Mouse (Mus musculus) heart, adult 2 months (tissue): ENCODE results near the gene Rnh1. TPM values are rescaled to one million over a fixed set of nuclear protein-coding genes. Genes with fewer than 3 reads are reported as not detected.

Experiments
- DNase-seq, 2 experiments: peaks; one replicate each; pipeline ENCODE4 v3.0.0; 2021
- H3K27ac ChIP-seq: fragments of 200-600 bp; 2 replicates; pipeline ENCODE4 v1.8.1; 2022
- H3K27me3 ChIP-seq: fragments of 200-500 bp; 2 replicates; pipeline ENCODE4 v1.6.1; 2012; ENCODE audit warnings: mild to moderate bottlenecking, low read length, inconsistent platforms, mixed read lengths; ENCODE audit not compliant: control insufficient read depth, insufficient read depth
- H3K36me3 ChIP-seq: fragments of 200-500 bp; 2 replicates; pipeline ENCODE4 v1.6.1; 2012; ENCODE audit warnings: low read length, inconsistent platforms; ENCODE audit not compliant: control insufficient read depth, insufficient read depth
- H3K4me1 ChIP-seq: fragments of 200-500 bp; 2 replicates; pipeline ENCODE4 v1.6.1; 2011; ENCODE audit warnings: low read length; ENCODE audit not compliant: control insufficient read depth, insufficient read depth
- H3K4me3 ChIP-seq: fragments of 200-600 bp; 2 replicates; pipeline ENCODE4 v1.8.1; 2022
- H3K79me2 ChIP-seq: fragments of 200-500 bp; replicated peaks from 2 replicates; pipeline ENCODE4 v1.6.1; 2012; ENCODE audit warnings: mild to moderate bottlenecking, inconsistent platforms, low read length, moderate library complexity, mixed read lengths; ENCODE audit not compliant: control insufficient read depth, insufficient read depth
- H3K9ac ChIP-seq: fragments of 200-500 bp; 2 replicates; pipeline ENCODE4 v1.6.1; 2012; ENCODE audit warnings: low read depth, mild to moderate bottlenecking, control low read depth, inconsistent platforms, low read length, mixed read lengths
- CTCF ChIP-seq: fragments of 200-600 bp; IDR thresholded peaks from 2 replicates; pipeline ENCODE4 v1.8.1; 2022; ENCODE audit warnings: antibody characterized with exemption, mild to moderate bottlenecking, moderate library complexity
- EP300 ChIP-seq: fragments of 200-500 bp; IDR thresholded peaks from 2 replicates; pipeline ENCODE4 v1.6.1; 2011; ENCODE audit warnings: low read depth, low read length, control low read depth; ENCODE audit not compliant: insufficient read depth
- POLR2A ChIP-seq: fragments of 200-500 bp; IDR thresholded peaks from 2 replicates; pipeline ENCODE4 v1.6.1; 2011; ENCODE audit warnings: mild to moderate bottlenecking, low read depth, low read length, control low read depth; ENCODE audit not compliant: insufficient read depth
- WGBS: fragments of 180-500 bp; shearing (Covaris S2); methylation state at CpG from one replicate; pipeline ENCODE4 v1.1.7; 2018; 5-methylcytosine and 5-hydroxymethylcytosine counted together
- intact Hi-C: fragments of 180-260 bp; cut with DNase I; formaldehyde crosslinking; loops from one replicate; pipeline ENCODE4 v1.15.1; 2025
- polyA plus RNA-seq: library from polyadenylated mRNA; depleted of rRNA; stranded (reverse); fragments of >200 nt; gene quantifications from 2 replicates; pipeline ENCODE4 v1.2.3, GENCODE M21; 2012
- total RNA-seq, 2 experiments: library from RNA; stranded (reverse); gene quantifications; 2 replicates each; pipeline ENCODE4 v1.2.3; 2021

The Rnh1 gene
- total and polyA plus RNA-seq, 3 experiments, result 62.9 to 73.9 (median 73.2) TPM

DNA sequence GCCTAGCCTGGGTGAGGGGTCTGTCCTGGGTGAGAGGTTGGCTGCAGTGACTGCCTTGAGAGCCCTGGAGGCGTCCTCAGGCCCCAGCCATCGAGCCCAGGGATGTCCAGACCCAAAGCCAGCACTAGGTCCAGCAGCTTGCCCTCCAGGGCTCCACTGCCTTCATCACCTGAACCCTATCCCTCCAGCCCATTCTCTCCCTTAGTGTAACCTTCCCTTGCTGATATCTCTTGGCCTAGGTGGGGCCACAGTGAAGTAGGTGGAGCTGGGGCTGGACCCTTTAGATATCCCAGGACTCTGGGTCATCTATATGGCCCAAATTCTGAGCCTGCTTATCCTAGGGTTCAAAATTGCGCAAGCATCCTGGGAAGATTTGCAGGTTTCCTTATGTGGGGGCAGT is 36.9 kb upstream of the Rnh1 start:
- 79% methylated on average over 3 of the region's 3 CpGs for WGBS
- Histone ChIP-seq H3K4me1 (no peaks in the 10 kb centered on the region), H3K27me3 (no peaks in the 10 kb centered on the region), H3K36me3 (no peaks in the 10 kb centered on the region), H3K4me3 (no peak overlapping the region), H3K79me2 (no peaks in the 10 kb centered on the region), H3K9ac (no peak overlapping the region), H3K27ac (no peak overlapping the region)
- no peak for TF ChIP-seq EP300
- TF ChIP-seq CTCF, result no peak
- TF ChIP-seq POLR2A, result no peak
- intact Hi-C loops, result no loop called here
- no peak for DNase-seq

DNA sequence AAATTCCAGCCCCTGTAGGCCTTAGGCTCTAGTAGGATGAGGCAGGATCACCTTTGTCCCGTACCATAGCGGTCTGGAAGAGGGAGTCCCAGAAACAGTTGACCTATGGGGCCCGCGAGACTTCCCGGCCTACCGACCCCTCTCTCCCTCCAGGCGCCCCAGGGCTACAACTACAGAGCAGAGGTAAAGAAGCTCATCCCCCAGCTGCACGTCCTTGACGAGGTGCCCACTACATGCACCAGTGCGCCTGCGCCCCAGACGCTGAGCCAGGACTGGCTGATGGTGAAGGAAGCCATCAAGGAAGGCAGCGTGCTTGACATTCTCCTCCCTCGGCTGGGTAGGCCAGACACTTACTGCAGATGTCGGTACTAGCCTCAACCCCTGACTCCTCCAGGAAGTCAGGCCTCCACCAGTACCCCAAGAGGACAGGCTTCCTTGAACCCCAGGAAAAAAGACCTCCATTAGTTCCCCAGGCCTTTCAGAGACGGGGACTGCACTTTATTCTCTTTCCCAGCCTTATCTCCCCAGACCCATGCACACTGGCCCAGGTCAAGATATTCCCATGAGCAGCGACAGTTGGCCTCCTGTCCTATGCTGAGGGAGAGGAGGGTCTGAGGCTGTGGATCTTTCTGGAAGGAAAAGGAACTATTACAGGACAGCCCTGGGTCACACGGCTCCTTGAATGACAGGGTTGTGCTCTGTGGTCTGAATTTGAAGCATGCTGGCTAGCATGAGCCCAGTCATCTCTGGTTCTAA is 33.7 kb upstream of the Rnh1 start:
- Histone ChIP-seq H3K4me3 (no peak overlapping the region), H3K79me2 (no peaks in the 10 kb centered on the region), H3K27me3 (no peaks in the 10 kb centered on the region), H3K4me1 (no peaks in the 10 kb centered on the region), H3K9ac (no peak overlapping the region), H3K27ac (no peak overlapping the region), H3K36me3 (no peaks in the 10 kb centered on the region)
- TF ChIP-seq EP300 (no peak), POLR2A (no peak), CTCF (no peak)
- intact Hi-C loops, result no loop called here
- DNase-seq, result no peak
- WGBS, result 88% methylated on average over 18 of the region's 18 CpGs

DNA sequence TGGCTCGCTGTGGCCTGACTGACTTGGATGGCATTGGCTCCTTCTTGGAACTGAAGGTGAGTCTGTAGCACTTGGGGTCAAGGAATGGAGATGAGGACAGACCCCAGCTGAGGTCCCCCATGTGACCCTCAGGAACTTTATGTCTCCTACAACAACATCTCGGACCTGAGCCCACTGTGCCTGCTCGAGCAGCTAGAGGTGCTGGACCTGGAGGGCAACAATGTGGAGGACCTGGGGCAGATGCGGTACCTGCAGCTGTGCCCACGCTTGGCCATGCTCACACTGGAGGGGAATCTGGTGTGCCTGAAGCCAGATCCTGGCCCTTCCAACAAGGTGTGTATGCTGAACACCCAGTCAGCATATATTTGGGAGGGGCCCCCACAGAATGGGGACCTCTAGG is 32.8 kb upstream of the Rnh1 start:
- no peak overlapping the region for H3K27ac ChIP-seq
- WGBS, result 95% methylated on average over 5 of the region's 5 CpGs
- no peak overlapping the region for H3K9ac ChIP-seq
- TF ChIP-seq EP300 (no peak), CTCF (no peak), POLR2A (no peak)
- no peaks in the 10 kb centered on the region for H3K79me2 ChIP-seq
- no peak overlapping the region for H3K4me3 ChIP-seq
- H3K36me3 ChIP-seq, result no peaks in the 10 kb centered on the region
- no peak for DNase-seq
- intact Hi-C loops, result no loop called here
- no peaks in the 10 kb centered on the region for H3K4me1 ChIP-seq
- no peaks in the 10 kb centered on the region for H3K27me3 ChIP-seq

DNA sequence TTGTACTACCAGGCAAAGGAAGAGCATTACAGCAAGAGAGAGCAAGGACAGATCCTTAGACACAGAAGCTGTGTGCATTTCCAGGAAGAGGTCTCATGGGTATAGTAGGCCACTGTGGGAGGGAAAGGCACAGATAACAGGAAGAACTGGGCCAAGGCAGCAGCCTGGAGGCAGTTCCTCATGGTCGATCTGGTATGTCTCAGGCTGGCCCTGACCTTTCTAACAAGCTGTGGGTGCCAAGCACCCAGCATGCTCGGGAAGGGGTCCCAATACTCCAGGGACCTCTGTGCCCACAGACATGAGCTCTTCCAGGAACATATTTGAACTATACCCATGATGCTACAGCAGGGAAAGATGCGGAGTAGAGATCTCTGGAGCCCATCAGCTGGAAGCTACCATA is 31.9 kb upstream of the Rnh1 start:
- Histone ChIP-seq H3K9ac (no peak overlapping the region), H3K36me3 (no peaks in the 10 kb centered on the region), H3K4me3 (no peak overlapping the region), H3K4me1 (no peaks in the 10 kb centered on the region), H3K27me3 (no peaks in the 10 kb centered on the region), H3K27ac (no peak overlapping the region), H3K79me2 (no peaks in the 10 kb centered on the region)
- TF ChIP-seq CTCF, result no peak
- TF ChIP-seq POLR2A, result no peak
- no peak for TF ChIP-seq EP300
- intact Hi-C loops, result no loop called here
- DNase-seq, result peak in 1 of 2 experiments; percentile 8
- 52% methylated on average over 3 of the region's 3 CpGs for WGBS

DNA sequence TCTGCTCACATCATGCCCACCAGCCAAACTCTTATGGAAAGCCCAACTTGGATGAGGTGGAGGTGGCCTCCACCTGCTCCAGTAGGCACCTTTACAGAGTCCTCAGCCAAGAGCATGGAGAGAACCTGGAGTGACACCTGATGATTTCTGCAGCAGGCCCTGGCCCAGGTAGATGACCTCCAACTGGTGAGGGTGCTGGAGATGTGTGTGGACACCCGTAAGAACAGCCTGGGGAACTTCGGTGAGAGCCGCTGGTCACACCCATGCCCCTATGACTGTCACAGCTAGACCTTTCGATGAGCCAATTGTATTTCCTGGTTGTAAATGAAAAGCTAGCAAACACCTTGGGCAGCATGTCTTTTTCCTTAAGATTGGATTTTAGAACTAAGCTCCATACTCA is 25.5 kb upstream of the Rnh1 start:
- H3K4me1 ChIP-seq, result peaks cover 1% of the 10 kb centered on the region; the same call in 1 of the 2 replicates
- no peak overlapping the region for H3K27ac ChIP-seq
- intact Hi-C loops, result no loop called here
- H3K36me3 ChIP-seq, result no peaks in the 10 kb centered on the region
- peaks cover 1% of the 10 kb centered on the region; the same call in 1 of the 2 replicates for H3K79me2 ChIP-seq
- 96% methylated on average over 4 of the region's 4 CpGs for WGBS
- no peaks in the 10 kb centered on the region for H3K27me3 ChIP-seq
- no peak for DNase-seq
- no peak overlapping the region for H3K9ac ChIP-seq
- H3K4me3 ChIP-seq, result no peak overlapping the region
- TF ChIP-seq EP300 (no peak), CTCF (no peak), POLR2A (no peak)

DNA sequence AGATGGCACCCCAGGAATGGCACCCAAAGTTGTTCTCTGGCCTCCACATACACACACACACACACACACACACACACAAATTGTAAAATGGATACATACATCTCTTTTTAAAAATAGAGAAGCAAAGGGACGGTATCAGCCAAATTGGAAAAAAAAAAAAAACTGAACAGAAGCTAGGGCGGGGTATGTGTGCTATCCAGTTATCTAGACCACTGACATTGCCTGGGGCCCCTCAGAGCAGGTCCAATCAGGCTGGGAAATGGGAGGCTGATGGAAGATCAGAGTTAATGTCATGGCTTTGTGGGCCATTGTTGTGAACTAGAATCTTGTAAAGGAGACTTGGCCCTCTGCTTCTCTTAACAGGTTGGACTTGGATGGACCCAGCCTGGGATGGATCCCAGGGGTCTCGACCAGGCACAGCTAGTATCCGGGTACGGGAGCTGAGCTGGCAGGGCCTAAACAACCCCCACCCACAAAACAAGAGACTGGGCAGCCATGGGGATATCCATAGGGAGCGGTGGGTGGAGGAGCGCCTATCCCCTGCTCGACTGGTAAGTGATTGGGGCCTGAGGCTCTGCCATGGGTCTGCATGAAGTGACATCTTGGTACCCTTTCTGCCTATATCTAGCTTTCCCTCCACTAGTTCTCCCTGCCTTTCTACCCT is 24.1 kb upstream of the Rnh1 start:
- H3K79me2 ChIP-seq, result peaks cover 1% of the 10 kb centered on the region; the same call in 1 of the 2 replicates
- H3K27ac ChIP-seq, result no peak overlapping the region
- no peaks in the 10 kb centered on the region for H3K36me3 ChIP-seq
- H3K9ac ChIP-seq, result no peak overlapping the region
- 91% methylated on average over 8 of the region's 8 CpGs for WGBS
- DNase-seq, result no peak
- intact Hi-C loops, result no loop called here
- H3K27me3 ChIP-seq, result no peaks in the 10 kb centered on the region
- TF ChIP-seq CTCF, result no peak
- TF ChIP-seq EP300, result no peak
- TF ChIP-seq POLR2A, result no peak
- no peak overlapping the region for H3K4me3 ChIP-seq
- H3K4me1 ChIP-seq, result peaks cover 5% of the 10 kb centered on the region
